Comparison of ENCODE assay signal across 8 mouse cellular contexts in genomic region chr4:59549175-59549976, GRCm38 (mm10). TPM values are rescaled to one million over a fixed set of nuclear protein-coding genes. Genes with fewer than 3 reads are reported as not detected.
A peak's percentile ranks its signal among the peaks of the same experiment; 100 is the strongest.
DNase-seq lines count a peak whose midpoint lies in the region; ATAC-seq and TF ChIP-seq lines count a peak whose summit lies in the region.

Gene Ptbp3, minus strand, starts transcription at chr4:59549364.

- peak within 1 kb of the TSS; percentile 94 for H3K4me3 ChIP-seq in E14TG2a.4 (replicated peaks; ENCODE audit: low read length)
- peak within 1 kb of the TSS; percentile 82 for H3K4me3 ChIP-seq in forebrain, embryonic 12.5 days (replicated peaks)
- H3K4me3 ChIP-seq in heart, postnatal 0 days (ENCODE audit: low read depth, low read length) = peak within 1 kb of the TSS; percentile 87
- peak within 1 kb of the TSS; percentile 99 for H3K4me3 ChIP-seq in liver, embryonic 16.5 days (ENCODE audit: low read depth, low read length)
- H3K4me3 ChIP-seq in neural tube, embryonic 13.5 days = peak within 1 kb of the TSS; percentile 92
- peak within 1 kb of the TSS; percentile 99 for H3K4me3 ChIP-seq in testis, adult 2 months (ENCODE audit: control insufficient read depth, low read depth, low read length)

- no peaks in the 10 kb centered on the region for H3K9me3 ChIP-seq in E14TG2a.4 (ENCODE audit: low read length)
- no peaks in the 10 kb centered on the region for H3K9me3 ChIP-seq in forebrain, embryonic 12.5 days
- H3K9me3 ChIP-seq in heart, postnatal 0 days (replicated peaks; ENCODE audit: control insufficient read depth, low read length) = no peaks in the 10 kb centered on the region
- H3K9me3 ChIP-seq in liver, embryonic 16.5 days (replicated peaks; ENCODE audit: control insufficient read depth, low read length) = no peaks in the 10 kb centered on the region
- H3K9me3 ChIP-seq in neural tube, embryonic 13.5 days = no peaks in the 10 kb centered on the region

- TF ChIP-seq CTCF in E14TG2a.4 (conservative IDR thresholded peaks at IDR 0.05; ENCODE audit: low read length) = no peak
- no peak for TF ChIP-seq CTCF in heart, postnatal 0 days (IDR thresholded peaks at IDR 0.05; ENCODE audit: low read depth)
- TF ChIP-seq CTCF in testis, adult 2 months (IDR thresholded peaks at IDR 0.05; ENCODE audit: control insufficient read depth, insufficient read depth, insufficient replicate concordance, low read depth, low read length) = no peak

- peaks cover 7% of the 10 kb centered on the region for H3K27me3 ChIP-seq in E14TG2a.4 (ENCODE audit: insufficient read depth, low read length)
- 0 out of 2 replicates have a peak, but pooled peaks cover 3% of the 10 kb centered on the region for H3K27me3 ChIP-seq in forebrain, embryonic 12.5 days
- no peaks in the 10 kb centered on the region for H3K27me3 ChIP-seq in heart, postnatal 0 days (ENCODE audit: control insufficient read depth, insufficient read depth, low read length)
- H3K27me3 ChIP-seq in liver, embryonic 16.5 days (ENCODE audit: control insufficient read depth, insufficient read depth, low read depth, low read length) = no peaks in the 10 kb centered on the region
- no peaks in the 10 kb centered on the region for H3K27me3 ChIP-seq in neural tube, embryonic 13.5 days
- H3K27me3 ChIP-seq in testis, adult 2 months (ENCODE audit: control insufficient read depth, insufficient read depth, low read length) = no peaks in the 10 kb centered on the region

- peak; percentile 66 for TF ChIP-seq POLR2A in testis, adult 2 months (IDR thresholded peaks at IDR 0.05; ENCODE audit: control insufficient read depth, low read depth, low read length)

- peak within 1 kb of the TSS; percentile 71 for H3K4me2 ChIP-seq in forebrain, embryonic 12.5 days
- peak within 1 kb of the TSS; percentile 94 for H3K4me2 ChIP-seq in heart, postnatal 0 days (ENCODE audit: low read depth, low read length)
- H3K4me2 ChIP-seq in liver, embryonic 16.5 days (ENCODE audit: low read depth, low read length) = peak within 1 kb of the TSS; percentile 98
- H3K4me2 ChIP-seq in neural tube, embryonic 13.5 days = peak within 1 kb of the TSS; percentile 78

- peak within 1 kb of the TSS; percentile 88 for H3K27ac ChIP-seq in forebrain, embryonic 12.5 days
- peak within 1 kb of the TSS; percentile 96 for H3K27ac ChIP-seq in heart, postnatal 0 days (ENCODE audit: low read depth)
- H3K27ac ChIP-seq in liver, embryonic 16.5 days (ENCODE audit: low read length) = peak within 1 kb of the TSS; percentile 100
- H3K27ac ChIP-seq in neural tube, embryonic 13.5 days (replicated peaks) = peak within 1 kb of the TSS; percentile 95
- peak within 1 kb of the TSS; percentile 99 for H3K27ac ChIP-seq in testis, adult 2 months (ENCODE audit: control insufficient read depth, insufficient read depth, low read depth, low read length)

- peak within 1 kb of the TSS; percentile 83 for H3K9ac ChIP-seq in forebrain, embryonic 12.5 days
- peak within 1 kb of the TSS; percentile 90 for H3K9ac ChIP-seq in heart, postnatal 0 days (replicated peaks; ENCODE audit: low read depth, low read length)
- H3K9ac ChIP-seq in liver, embryonic 16.5 days (ENCODE audit: low read depth, low read length) = peak within 1 kb of the TSS; percentile 100
- peak within 1 kb of the TSS; percentile 93 for H3K9ac ChIP-seq in neural tube, embryonic 13.5 days

- no peaks in the 10 kb centered on the region for H3K36me3 ChIP-seq in E14TG2a.4 (ENCODE audit: insufficient read depth, low read length)
- no peaks in the 10 kb centered on the region for H3K36me3 ChIP-seq in forebrain, embryonic 12.5 days (replicated peaks)
- no peaks in the 10 kb centered on the region for H3K36me3 ChIP-seq in heart, postnatal 0 days (replicated peaks; ENCODE audit: control insufficient read depth, insufficient read depth, low read length)
- no peaks in the 10 kb centered on the region for H3K36me3 ChIP-seq in liver, embryonic 16.5 days (ENCODE audit: control insufficient read depth, insufficient read depth)
- H3K36me3 ChIP-seq in neural tube, embryonic 13.5 days = no peaks in the 10 kb centered on the region
- H3K36me3 ChIP-seq in testis, adult 2 months (ENCODE audit: control insufficient read depth, insufficient read depth, low read length) = no peaks in the 10 kb centered on the region

- peaks cover 21% of the 10 kb centered on the region for H3K4me1 ChIP-seq in E14TG2a.4 (replicated peaks; ENCODE audit: low read depth, low read length)
- peaks cover 7% of the 10 kb centered on the region; the same call in 1 of the 2 replicates for H3K4me1 ChIP-seq in forebrain, embryonic 12.5 days
- 0 out of 2 replicates have a peak, but pooled peaks cover 10% of the 10 kb centered on the region for H3K4me1 ChIP-seq in heart, postnatal 0 days (ENCODE audit: control insufficient read depth, insufficient read depth)
- peaks cover 17% of the 10 kb centered on the region for H3K4me1 ChIP-seq in liver, embryonic 16.5 days (ENCODE audit: control insufficient read depth, low read depth, low read length)
- H3K4me1 ChIP-seq in neural tube, embryonic 13.5 days (replicated peaks) = peaks cover 24% of the 10 kb centered on the region
- H3K4me1 ChIP-seq in testis, adult 2 months (ENCODE audit: control insufficient read depth, insufficient read depth, low read length) = no peaks in the 10 kb centered on the region; the same call in 1 of the 2 replicates

- peak; percentile 91 for DNase-seq in c-Kit-positive CD71-positive TER-119-positive erythroid progenitor cells, embryonic 14.5 days (ENCODE audit: low spot score)
- DNase-seq in heart, postnatal 0 days (ENCODE audit: low spot score) = peak; percentile 95
- peak; percentile 96 to 97 for DNase-seq in kidney, postnatal 4 days

- under 1% methylated on average over 48 of the region's 83 CpGs for WGBS in forebrain, embryonic 12.5 days
- WGBS in heart, postnatal 0 days = 1% methylated on average over 64 of the region's 83 CpGs
- under 1% methylated on average over 65 of the region's 83 CpGs for WGBS in liver, embryonic 16.5 days (ENCODE audit: insufficient replicate concordance)
- under 1% methylated on average over 52 of the region's 83 CpGs for WGBS in neural tube, embryonic 13.5 days

- peak; percentile 91 for ATAC-seq in forebrain, embryonic 12.5 days (ENCODE audit: low FRiP score)
- peak; percentile 92 for ATAC-seq in heart, postnatal 0 days (ENCODE audit: insufficient read depth, low read depth)
- peak; percentile 90 for ATAC-seq in liver, embryonic 16.5 days (ENCODE audit: low read depth)
- peak; percentile 94 for ATAC-seq in neural tube, embryonic 13.5 days (ENCODE audit: low read depth)

- TF ChIP-seq EP300 in heart, postnatal 0 days (IDR thresholded peaks at IDR 0.05; ENCODE audit: low read depth) = peak; percentile 45; the same call in 1 of the 2 replicates

RNA-seq across cellular contexts. Expression of gene Ptbp3, which starts in this region (rescaled TPM):
- polyA plus RNA-seq in forebrain, embryonic 12.5 days (2016; fragmentation: Nextera tagmentation; extraction: Ambion mirVana) = 25.2 and 29.1 TPM in 2 replicates
- 61.4 and 69.2 TPM in 2 replicates for total RNA-seq in heart, postnatal 0 days (2014; rRNA removed; ENCODE audit: low replicate concordance)
- 14.9 and 15.3 TPM in 2 replicates for polyA plus RNA-seq in heart, postnatal 0 days (2015; fragmentation: Nextera tagmentation; extraction: Ambion mirVana)
- polyA plus RNA-seq in liver, embryonic 16.5 days (2015; fragmentation: Nextera tagmentation; extraction: Ambion mirVana) = 52.4 and 54.2 TPM in 2 replicates
- 25.0 and 29.5 TPM in 2 replicates for polyA plus RNA-seq in neural tube, embryonic 13.5 days (2015; fragmentation: Nextera tagmentation; extraction: Ambion mirVana)
- 11.5 and 13.6 TPM in 2 replicates for polyA plus RNA-seq in testis, adult 2 months (2012; rRNA removed)

Comparison
In these comparisons a context has a peak if more than half of its experiments do, and no peak if none do; other contexts are left out.
1. Peak in every context shown above with its lines: DNase-seq, ATAC-seq, H3K4me3 ChIP-seq and H3K27ac ChIP-seq.